Mouse (Mus musculus): ENCODE measurements around the gene Iqcm. TPM values are rescaled to one million over a fixed set of nuclear protein-coding genes. Genes with fewer than 3 reads are reported as not detected.

The Iqcm gene
- polyA plus RNA-seq, 1 experiment from 2014 or later = not detected

DNA sequence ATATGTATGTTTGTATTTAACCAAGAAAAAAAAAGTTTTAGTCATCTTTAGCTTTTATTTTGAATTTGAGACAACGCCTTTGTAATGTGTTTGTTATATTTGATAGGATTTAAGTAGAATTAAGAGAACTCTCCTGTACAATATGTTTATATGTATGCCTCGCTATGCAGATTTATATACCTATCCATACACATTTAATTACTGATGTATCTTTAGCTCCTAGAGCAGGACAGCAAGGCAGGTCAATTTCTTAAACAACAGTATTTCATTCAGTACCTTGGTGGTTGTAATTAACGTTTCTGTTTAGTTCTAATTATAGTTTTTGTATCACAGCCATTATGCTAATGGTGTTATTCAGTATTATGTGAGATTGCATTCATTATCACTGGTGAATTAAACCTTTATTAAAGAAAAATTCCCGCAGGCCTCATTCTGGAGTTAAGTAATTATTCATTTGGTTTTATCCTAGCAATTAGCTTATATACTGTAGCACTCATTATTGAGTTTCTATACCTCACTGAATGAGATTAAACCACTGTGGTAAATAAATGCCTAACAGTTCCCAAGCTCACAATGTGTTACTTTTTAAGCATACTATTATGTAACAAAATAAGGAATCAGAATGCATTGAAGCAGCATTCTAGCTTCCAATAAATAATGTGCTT, 380.1 kb downstream of the Iqcm start:
- H3K36me3 ChIP-seq = no peaks in the 10 kb centered on the region
- ATAC-seq (ENCODE audit: low read depth) = peak; percentile 87
- H3K4me1 ChIP-seq (replicated peaks) = no peaks in the 10 kb centered on the region
- H3K9me3 ChIP-seq = no peaks in the 10 kb centered on the region
- H3K27me3 ChIP-seq = no peaks in the 10 kb centered on the region
- H3K4me2 ChIP-seq = no peak overlapping the region
- no peak overlapping the region for H3K4me3 ChIP-seq
- no peak overlapping the region for H3K9ac ChIP-seq
- H3K27ac ChIP-seq (replicated peaks) = no peak overlapping the region
- 55% methylated on average over 4 of the region's 4 CpGs for WGBS

DNA sequence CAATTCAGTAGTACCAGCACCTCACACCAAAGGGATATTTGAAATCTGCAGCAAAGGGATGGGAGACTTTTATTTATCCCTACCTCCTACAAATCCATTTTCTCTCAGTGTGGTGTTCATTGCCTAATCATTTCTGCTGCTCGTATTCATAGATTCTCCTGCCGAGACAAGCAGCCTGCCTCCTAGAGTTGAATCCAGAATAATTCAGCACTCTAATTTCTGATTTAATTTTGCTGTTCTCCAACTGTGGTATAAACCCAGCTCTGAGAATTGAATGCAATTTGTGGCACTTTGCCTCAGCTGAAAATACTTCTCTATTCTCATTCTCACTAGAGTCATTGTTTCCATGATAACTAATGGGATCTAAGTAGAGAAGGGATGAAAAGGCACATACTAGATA, 386.8 kb downstream of the Iqcm start:
- no peak overlapping the region for H3K9ac ChIP-seq
- no peak for ATAC-seq (ENCODE audit: low read depth)
- WGBS = 66% methylated on average over 2 of the region's 2 CpGs

DNA sequence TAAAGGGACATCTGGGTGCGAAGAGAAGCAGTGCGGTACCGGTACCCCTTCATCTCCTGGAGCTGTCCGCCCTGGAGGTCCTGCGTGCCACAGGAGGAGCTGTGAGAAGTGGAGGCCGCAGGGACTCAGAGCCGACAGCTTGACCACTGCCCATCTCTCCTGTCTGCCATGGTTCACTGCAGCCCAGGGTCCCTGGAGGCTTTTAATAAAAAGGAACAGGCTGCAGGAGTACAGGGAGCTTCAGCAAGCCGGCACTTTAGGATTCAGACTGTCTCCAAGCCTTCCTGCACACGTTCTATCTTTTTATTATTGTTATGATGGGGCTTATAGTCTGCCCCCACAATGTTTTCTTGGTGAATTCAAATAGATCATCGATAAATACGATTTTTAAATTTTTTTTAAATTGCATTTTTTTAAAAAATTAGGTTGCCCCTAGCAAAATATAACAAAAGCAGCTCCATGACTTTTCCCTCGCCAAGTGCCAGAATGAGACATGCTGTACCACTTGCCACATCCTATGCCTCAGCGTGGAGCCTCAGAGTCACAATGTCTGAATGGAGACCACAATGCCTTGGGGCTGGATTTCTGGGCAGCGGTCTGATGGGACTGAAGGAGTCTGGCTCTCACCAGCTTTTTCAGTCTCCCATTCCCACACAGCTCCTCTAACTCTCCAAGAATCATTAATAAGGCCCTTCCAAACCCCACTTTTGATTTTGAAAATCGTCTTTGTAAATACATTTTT, 469.3 kb downstream of the Iqcm start:
- ATAC-seq (ENCODE audit: low read depth) = no peak
- H3K27me3 ChIP-seq = no peaks in the 10 kb centered on the region
- H3K27ac ChIP-seq (replicated peaks) = no peak overlapping the region
- no peak overlapping the region for H3K9ac ChIP-seq
- H3K4me3 ChIP-seq = no peak overlapping the region
- H3K36me3 ChIP-seq = no peaks in the 10 kb centered on the region
- H3K4me1 ChIP-seq (replicated peaks) = no peaks in the 10 kb centered on the region
- no peak overlapping the region for H3K4me2 ChIP-seq
- no peaks in the 10 kb centered on the region for H3K9me3 ChIP-seq
- 72% methylated on average over 15 of the region's 15 CpGs for WGBS

More for the DNA sequence above, 386.8 kb downstream of the Iqcm start:
- Histone ChIP-seq H3K27me3 (no peaks in the 10 kb centered on the region), H3K9me3 (no peaks in the 10 kb centered on the region), H3K27ac (replicated peaks) (no peak overlapping the region), H3K4me3 (no peak overlapping the region), H3K4me2 (no peak overlapping the region), H3K36me3 (no peaks in the 10 kb centered on the region), H3K4me1 (replicated peaks) (no peaks in the 10 kb centered on the region)

DNA sequence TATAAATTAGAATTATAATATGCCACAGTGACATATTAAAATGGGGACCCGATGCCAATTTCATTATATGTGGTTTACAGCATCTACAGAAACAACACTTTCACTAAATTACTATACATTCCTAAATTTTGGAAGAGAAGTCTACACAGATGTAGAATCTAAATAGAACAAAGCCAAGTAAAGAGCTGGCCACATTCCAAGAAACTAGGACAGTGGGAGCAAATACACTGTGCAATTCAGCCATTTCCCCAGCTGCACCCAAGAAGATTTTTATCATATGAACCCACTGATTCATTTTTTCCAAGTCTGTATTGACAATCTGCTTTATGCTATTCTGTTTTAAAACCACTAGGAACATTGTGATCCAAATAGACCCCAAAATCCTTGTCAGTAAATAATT, 500.7 kb downstream of the Iqcm start:
- H3K4me1 ChIP-seq (replicated peaks) = no peaks in the 10 kb centered on the region
- no peak overlapping the region for H3K4me2 ChIP-seq
- no peak overlapping the region for H3K9ac ChIP-seq
- no peak overlapping the region for H3K27ac ChIP-seq (replicated peaks)
- H3K27me3 ChIP-seq = no peaks in the 10 kb centered on the region
- ATAC-seq (ENCODE audit: low read depth) = no peak
- H3K4me3 ChIP-seq = no peak overlapping the region
- H3K9me3 ChIP-seq = no peaks in the 10 kb centered on the region
- no peaks in the 10 kb centered on the region for H3K36me3 ChIP-seq
- 88% methylated on average over 1 of the region's 1 CpGs for WGBS

DNA sequence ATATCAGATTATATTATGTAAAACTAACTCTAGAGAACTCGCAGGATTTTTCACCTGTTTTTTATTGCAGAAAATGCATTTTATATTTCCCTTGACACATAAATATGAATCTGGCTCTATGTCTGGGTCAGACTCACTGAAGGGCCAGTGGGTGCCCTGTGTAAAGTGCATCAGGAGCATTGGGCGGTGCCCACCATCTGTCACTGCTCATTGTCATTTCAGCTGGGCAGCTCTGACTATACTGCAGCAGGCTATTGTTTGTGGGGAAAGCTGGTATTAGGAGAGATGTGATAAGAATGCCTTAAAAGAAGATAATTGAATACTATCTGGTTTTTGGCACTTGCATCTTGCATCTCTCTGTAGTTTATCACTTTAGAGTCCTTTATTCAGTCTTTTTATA, 507.5 kb downstream of the Iqcm start:
- Histone ChIP-seq H3K4me2 (no peak overlapping the region), H3K27ac (replicated peaks) (no peak overlapping the region), H3K27me3 (no peaks in the 10 kb centered on the region), H3K4me1 (replicated peaks) (no peaks in the 10 kb centered on the region), H3K9me3 (no peaks in the 10 kb centered on the region), H3K36me3 (no peaks in the 10 kb centered on the region), H3K9ac (no peak overlapping the region), H3K4me3 (no peak overlapping the region)
- WGBS = 56% methylated on average over 2 of the region's 2 CpGs
- ATAC-seq (ENCODE audit: low read depth) = no peak

DNA sequence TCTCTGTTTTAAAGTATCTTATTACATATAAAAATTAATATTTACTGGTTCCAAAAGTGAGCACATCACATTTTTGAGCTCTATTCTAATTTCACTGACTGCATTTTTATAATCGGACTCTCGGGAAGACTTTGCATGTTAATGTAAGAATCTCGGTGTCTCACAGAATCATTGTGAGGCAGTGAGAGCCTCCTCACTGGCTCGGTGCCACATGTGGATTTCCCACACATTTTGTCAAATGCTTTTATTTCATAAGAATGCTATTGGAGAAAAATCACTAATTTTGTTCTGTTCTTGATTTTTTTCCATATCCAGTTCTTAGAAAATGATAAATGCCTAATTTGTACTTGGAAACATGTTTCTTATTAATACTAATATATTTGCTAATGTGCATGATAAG, 570.0 kb downstream of the Iqcm start:
- H3K9ac ChIP-seq = no peak overlapping the region
- 83% methylated on average over 4 of the region's 4 CpGs for WGBS
- H3K27me3 ChIP-seq = no peaks in the 10 kb centered on the region
- H3K4me2 ChIP-seq = no peak overlapping the region
- no peak for ATAC-seq (ENCODE audit: low read depth)
- no peaks in the 10 kb centered on the region for H3K4me1 ChIP-seq (replicated peaks)
- no peak overlapping the region for H3K27ac ChIP-seq (replicated peaks)
- no peaks in the 10 kb centered on the region for H3K36me3 ChIP-seq
- H3K4me3 ChIP-seq = no peak overlapping the region
- H3K9me3 ChIP-seq = no peaks in the 10 kb centered on the region

Other genes starting within 250 kb of the Iqcm start
- 1.8 and 2.0 TPM in 2 replicates for gene Rasd2, start 234.8 kb upstream of the Iqcm start, polyA plus RNA-seq (2015; fragmentation: Nextera tagmentation; extraction: Ambion mirVana)
- gene Gm10358, start 42.1 kb upstream of the Iqcm start, polyA plus RNA-seq (2015; fragmentation: Nextera tagmentation; extraction: Ambion mirVana) = 0.37 TPM in 1 of 2 replicates, not detected in the other